Mouse (Mus musculus): ENCODE data around the gene Rbms3.

GRCm38 (mm10) chr9:117413181-117413580, 216.5 kb downstream of the Rbms3 start:
- TF ChIP-seq ZC3H11A (IDR thresholded peaks at IDR 0.05; ENCODE audit: borderline replicate concordance, low read depth, low read length) = no peak
- no peak for TF ChIP-seq ZNF384 (IDR thresholded peaks at IDR 0.05; ENCODE audit: low read depth, low read length)
- no peak for TF ChIP-seq HCFC1 (IDR thresholded peaks at IDR 0.05; ENCODE audit: borderline replicate concordance, insufficient read depth, low read length)
- no peak for TF ChIP-seq MAFK (IDR thresholded peaks at IDR 0.05; ENCODE audit: insufficient read depth, low read depth, low read length)
- TF ChIP-seq CHD2 (IDR thresholded peaks at IDR 0.05; ENCODE audit: low read depth, low read length) = no peak

All from ES-E14 (cell line).